Mouse (Mus musculus) MEL-GATA-1-ER (cell line): Measurements from ENCODE around the gene Mapk8ip1.

Source experiments
- DNase-seq: peaks from one replicate; pipeline ENCODE4 v3.0.0-alpha.2; 2012; ENCODE audit warnings: low read depth; ENCODE audit errors: extremely low read depth

The Mapk8ip1 gene

GRCm38 (mm10) chr2:92401091-92401561 lies at the start of gene Mapk8ip1:
Gene Mapk8ip1, minus strand, starts transcription at chr2:92401263.
- no peak for DNase-seq

- DNase-seq, result peak; percentile 85
Observed at GRCm38 (mm10) chr2:92447121-92447740, 46.2 kb upstream of the Mapk8ip1 start.

DNA sequence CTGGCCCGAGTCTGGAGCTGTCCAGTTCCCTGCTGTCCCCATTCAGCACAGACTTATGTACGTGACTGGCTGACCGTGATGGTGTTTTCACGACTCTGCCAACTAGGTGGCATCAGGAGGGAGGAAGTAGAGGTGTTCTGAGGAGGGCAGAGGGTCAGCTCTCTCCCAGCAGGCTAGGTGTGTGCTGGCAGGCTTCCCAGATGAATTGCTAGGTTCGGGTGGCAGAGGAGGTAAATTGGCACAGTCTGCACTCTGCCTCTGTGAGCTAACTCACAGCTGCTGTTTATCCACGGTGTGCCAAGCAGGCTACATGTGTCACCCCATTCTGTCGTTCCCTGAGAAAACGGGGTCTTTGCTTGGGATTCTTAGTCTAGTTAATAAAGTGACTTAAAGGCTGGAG lies 45.6 kb upstream of the Mapk8ip1 start:
- DNase-seq, result no peak

DNA sequence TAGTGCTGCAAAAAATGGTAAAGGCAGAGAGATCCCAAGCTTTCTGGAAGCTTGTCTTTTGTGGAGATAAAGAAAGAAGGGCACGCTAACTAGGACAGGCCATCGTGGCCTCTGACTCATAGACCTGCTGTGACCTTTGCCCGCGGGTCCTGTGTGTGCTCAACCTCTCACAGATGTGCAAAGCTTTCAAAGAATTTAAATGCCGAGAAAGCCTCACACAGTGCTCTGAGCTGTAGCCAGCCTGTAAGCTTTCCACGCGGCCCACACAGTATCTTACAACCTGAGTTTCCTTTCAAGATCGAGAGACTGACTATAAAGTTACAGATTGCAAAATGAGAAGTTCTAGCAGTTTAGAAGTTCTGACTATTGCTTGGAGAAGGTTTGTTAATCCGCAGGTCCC lies 44.8 kb upstream of the Mapk8ip1 start:
- DNase-seq, result no peak

DNA sequence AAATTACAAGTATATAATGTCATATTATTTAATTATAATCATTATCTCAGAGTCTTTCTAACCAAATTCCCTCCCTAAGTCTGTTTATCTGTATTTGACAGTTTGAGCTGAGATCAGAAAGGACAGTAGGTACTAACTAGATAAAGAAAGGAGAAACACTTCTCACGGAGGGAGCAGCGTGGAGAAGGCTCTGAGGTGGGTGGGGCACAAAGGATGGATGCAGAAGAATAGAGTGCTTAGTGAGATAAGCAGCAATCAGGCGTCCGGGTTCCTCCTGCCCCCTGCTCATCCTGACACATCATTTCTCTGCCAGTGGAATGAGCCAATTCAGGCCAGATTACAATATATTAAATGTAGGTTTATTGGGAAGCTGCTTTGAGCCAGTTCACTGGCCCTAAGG lies 43.3 kb upstream of the Mapk8ip1 start:
- peak; percentile 98 for DNase-seq

GRCm38 (mm10) chr2:92443313-92443712 lies 42.2 kb upstream of the Mapk8ip1 start:
- no peak for DNase-seq

DNA sequence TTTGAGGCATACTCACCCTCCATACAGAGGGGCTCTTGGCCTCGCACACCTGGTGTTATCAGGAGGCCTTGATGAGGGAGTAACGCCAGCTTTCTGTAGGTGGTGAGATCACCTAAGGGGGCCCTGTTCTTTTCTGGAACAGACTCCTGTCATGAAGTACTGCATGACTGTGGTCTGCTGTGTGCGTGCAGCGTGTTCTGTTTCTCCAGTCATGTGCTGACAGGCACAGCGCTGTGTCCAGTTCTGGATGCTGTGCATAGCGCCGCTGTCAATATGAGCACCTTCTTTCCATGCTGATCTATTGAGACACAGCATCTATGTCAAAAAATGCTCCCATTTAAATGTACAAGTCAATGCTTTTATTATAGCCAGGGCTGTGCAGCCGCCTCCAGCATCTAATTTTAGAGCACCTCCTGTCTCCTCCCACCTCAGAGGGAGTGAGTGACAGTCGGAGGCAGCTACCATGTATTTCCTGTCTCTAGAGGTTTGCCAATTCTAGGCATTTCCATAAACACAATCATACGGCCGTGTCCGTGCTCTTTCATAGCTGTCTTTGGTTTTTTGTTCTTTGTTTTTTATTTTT lies 41.4 kb upstream of the Mapk8ip1 start:
- DNase-seq, result no peak

DNA sequence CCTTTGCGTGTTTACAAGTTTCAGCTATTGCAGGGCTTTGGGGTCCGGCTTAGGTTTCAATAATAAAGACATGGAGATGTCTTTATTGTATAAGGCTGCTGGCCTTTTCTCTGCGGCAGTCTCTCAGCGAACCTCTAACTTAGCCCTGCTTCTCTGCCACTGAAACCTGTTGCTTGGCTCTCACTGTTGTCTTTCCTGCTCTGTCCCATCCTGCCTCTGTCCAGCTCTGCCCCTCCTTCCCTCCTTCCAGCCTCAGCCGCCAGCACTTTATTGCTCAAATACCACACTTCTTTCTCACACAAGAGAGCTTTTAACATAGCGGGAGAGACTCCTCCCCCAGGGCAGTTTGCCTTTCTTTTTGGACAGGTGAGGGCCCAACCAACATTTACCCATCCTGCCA lies 39.4 kb upstream of the Mapk8ip1 start:
- DNase-seq, result no peak

DNA sequence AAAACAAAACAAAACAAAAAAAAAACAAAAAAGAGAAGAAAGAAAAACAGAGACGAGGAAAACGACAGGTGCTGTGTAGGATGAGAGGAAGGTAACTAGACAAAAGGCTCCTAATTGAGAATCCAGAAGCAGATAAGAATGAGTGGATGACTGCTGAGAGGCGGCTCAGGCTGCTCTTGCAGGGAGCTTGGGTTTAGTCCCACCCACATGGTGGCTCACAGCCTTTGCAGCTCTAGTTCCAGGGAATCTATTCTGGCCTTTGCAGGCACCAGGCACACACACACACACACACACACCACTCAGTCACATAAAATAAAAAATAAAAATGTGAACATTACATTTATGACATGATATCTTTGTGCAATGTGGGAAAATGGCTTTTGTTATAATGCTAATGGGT lies 37.5 kb upstream of the Mapk8ip1 start:
- DNase-seq, result no peak

GRCm38 (mm10) chr2:92437875-92438274 lies 36.8 kb upstream of the Mapk8ip1 start:
- peak; percentile 81 for DNase-seq

GRCm38 (mm10) chr2:92437366-92437765 lies 36.3 kb upstream of the Mapk8ip1 start:
- DNase-seq, result no peak

GRCm38 (mm10) chr2:92435023-92435422 lies 34.0 kb upstream of the Mapk8ip1 start:
- DNase-seq, result no peak

- DNase-seq, result no peak
Observed at GRCm38 (mm10) chr2:92434375-92434745, 33.3 kb upstream of the Mapk8ip1 start.

DNA sequence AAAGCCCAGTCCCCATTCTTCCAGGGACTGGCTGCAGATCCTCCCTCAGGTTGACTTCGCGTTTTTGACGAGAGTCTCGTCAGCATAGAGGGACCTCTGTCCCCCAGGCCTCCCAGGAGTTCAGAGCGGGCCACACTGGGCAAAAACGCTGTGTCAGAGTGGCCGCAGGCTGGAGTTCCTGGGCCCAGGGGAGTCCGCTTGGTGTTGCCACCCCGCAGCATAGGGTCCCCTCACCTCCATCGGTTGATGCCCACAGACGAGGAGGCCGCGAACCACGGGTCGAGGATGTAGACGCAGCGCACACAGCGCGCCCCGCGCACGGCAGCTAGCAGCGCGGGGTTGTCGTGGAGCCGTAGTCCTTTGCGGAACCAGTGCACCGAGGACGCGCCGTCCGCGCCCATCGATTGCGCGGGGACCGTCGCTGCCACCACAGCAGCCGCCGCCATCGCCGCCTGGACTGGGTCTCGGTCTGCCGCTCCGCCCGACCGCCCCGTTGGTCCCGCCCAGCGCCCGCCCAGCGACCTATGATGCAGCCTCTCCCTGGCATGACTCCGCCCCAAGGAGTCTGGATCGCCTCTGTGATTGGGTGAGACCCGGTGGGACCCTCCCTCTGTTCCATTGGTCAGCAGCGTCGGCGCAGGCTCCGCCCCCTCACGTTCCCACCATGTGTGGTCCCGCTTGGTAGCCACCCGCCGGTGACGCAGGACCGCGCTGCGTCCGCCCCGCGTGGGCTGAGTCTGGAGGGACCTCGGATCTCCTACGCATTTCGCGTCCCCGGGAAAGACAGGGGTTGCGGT lies 32.7 kb upstream of the Mapk8ip1 start, which contains the start of gene Cry2:
Gene Cry2 (minus strand): TSS at position 466 of the 797 bp plus-strand sequence.
- DNase-seq, result peak; percentile 92

GRCm38 (mm10) chr2:92432299-92433295 lies 31.5 kb upstream of the Mapk8ip1 start:
- DNase-seq, result no peak

DNA sequence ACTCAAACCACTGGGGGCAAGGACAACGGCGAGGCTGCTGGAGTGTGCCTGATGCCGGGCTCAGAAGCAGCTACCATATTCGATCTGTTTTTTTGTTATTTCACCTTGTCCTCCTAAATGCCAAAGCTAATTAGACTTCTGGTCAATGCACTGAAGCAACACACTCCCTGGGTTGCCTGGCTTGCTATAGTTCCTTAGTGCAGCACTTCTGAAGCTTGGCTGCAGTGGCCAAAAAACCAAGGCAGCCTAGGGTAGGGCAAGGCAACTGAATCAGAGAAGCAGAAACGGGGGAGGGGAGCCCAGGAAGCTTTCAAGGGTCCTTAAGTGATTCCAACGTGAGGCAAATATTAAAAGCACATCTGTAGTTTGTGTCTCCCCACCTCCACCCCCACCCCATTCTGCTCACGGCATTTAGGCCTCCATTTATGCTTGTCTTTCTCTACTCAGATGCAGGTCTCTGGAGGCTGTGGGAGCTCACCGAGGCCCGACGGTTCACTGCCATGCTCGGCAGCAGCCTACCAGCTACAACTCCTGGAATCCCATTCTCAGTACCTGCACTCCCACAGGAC lies 30.6 kb upstream of the Mapk8ip1 start:
- DNase-seq, result no peak

DNA sequence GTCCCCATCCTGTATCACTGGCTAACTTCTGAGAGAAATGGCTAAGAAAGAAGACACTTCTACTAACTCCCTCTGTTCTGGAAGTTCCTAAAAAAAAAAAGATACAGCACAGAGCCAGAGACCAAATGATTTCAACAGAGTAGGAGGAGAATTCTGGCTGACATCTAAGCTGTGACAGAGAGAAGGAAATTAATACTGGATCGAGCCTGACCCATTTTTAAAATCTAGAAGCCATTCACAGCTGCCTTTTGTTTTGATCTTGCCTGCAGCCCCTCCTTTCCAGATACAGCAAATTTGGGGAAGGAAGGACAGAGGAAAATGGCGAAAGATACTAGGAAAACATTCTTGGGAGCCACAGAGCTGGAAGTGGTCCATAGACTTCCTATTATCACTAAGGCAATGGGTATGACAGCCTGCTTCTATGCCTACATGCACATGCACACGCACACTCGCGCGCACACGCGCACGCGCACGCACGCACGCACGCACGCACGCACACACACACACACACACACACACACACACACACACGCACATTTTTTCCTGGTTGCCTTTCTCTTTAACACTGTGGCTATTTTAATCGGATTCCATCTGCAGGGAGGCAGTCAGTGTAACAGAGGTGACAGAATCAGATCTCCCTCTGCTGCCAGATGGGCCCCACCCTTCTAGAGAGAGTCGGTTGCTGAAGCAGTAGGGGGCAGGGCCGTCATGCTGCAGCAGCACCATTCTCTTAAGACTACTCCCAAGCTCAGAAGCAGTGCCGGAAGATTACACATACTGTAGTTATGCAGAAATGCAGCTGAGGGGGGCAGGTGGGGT lies 29.9 kb upstream of the Mapk8ip1 start:
- DNase-seq, result peak; percentile 53

- no peak for DNase-seq
Observed at GRCm38 (mm10) chr2:92430089-92430488, 29.0 kb upstream of the Mapk8ip1 start.

GRCm38 (mm10) chr2:92427882-92428281 lies 26.8 kb upstream of the Mapk8ip1 start:
- DNase-seq, result no peak

GRCm38 (mm10) chr2:92426426-92426825 lies 25.4 kb upstream of the Mapk8ip1 start:
- DNase-seq, result no peak
